Mouse (Mus musculus) cerebellum, adult 2 months (tissue): ENCODE results near the gene Rhod.

Experiments used
- CTCF ChIP-seq: fragments of 200-500 bp; IDR thresholded peaks from 2 replicates; pipeline ENCODE4 v1.5.1; 2011; ENCODE audit warnings: low read depth, mild to moderate bottlenecking, control low read depth, low read length, moderate library complexity, borderline replicate concordance; ENCODE audit not compliant: insufficient read depth
- POLR2A ChIP-seq: fragments of 200-500 bp; IDR thresholded peaks from 2 replicates; pipeline ENCODE4 v1.6.1; 2011; ENCODE audit warnings: low read length, control low read depth, borderline replicate concordance; ENCODE audit not compliant: insufficient read depth

DNA sequence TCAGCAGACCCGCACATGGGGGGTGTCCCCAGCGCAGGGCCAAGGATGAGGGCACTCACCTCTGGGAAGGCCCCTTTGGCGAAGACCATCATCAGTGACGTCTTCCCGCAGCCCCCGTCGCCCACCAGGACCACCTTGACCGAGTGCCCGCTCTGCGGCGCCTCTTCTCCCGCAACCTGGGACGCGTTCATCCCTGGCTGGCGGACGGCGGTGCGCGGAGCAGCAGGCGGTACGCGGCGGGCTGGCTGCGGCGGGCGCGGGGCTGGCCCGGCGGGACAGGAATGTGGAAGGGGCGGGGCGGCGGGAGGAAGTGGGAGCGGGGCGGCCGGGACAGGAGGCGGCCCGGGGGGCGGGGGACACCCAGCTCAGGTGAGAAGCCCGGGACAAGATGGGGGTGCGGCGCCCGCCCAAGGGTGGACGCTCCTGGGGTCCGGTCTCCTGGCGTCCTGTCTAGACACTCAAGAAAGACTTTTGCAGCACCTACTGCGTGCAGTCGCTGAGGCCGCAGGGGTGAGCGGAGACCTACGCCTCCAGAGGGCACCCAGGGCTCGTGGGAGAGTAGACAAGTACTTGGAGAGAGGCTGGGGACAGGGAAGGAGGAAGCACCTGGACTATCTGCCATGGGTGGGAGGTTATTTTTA lies at the start of gene Rhod:
- no peak for TF ChIP-seq POLR2A
- TF ChIP-seq CTCF, result no peak
